13 mouse cellular contexts compared by ENCODE assay signal in genomic region chr6:90709929-90710777, GRCm38 (mm10).
DNase-seq lines count a peak whose midpoint lies in the region; ATAC-seq and TF ChIP-seq lines count a peak whose summit lies in the region.
"Had no signal": no experiment of that assay in that cellular context is flagged by ENCODE, and none has a peak within 500 bp of the region (broad histone marks: within the 10 kb centered on the region; RNA-seq: fewer than 3 reads in every experiment).

No protein-coding gene starts in this region.

- no peak for TF ChIP-seq EP300 in heart, postnatal 0 days (IDR thresholded peaks at IDR 0.05; ENCODE audit: low read depth)

- intact Hi-C loops in heart, postnatal 14 days (cut with DNase I) = no loop called here

- H3K9ac ChIP-seq in heart, postnatal 0 days (replicated peaks; ENCODE audit: low read depth, low read length) = no peak overlapping the region
- H3K9ac ChIP-seq: embryonic facial prominence, embryonic 12.5 days had no signal

- DNase-seq in heart, embryonic 10.5 days (ENCODE audit: low spot score) = peak; percentile 90
- DNase-seq in heart, postnatal 14 days = no peak
- peak; percentile 82 for DNase-seq in c-Kit-negative CD71-positive TER-119-positive erythroid progenitor cells, embryonic 14.5 days (ENCODE audit: low read depth, low spot score)
- peak; percentile 47 for DNase-seq in heart, postnatal 0 days (ENCODE audit: low spot score)
- no peak for DNase-seq in urinary bladder, postnatal 10 days (ENCODE audit: low spot score)
- no peak for DNase-seq in ovary, postnatal 36 days (ENCODE audit: low spot score)
- DNase-seq: layer of hippocampus, adult 9-11 months; lung, adult 2 months had no signal

- ATAC-seq in heart, postnatal 0 days (ENCODE audit: insufficient read depth, low read depth) = peak; percentile 47
- ATAC-seq in megakaryocyte-erythroid progenitor cell, adult 5-6 weeks (replicated peaks; ENCODE audit: low FRiP score, low TSS enrichment, poor library complexity, severe bottlenecking) = peak; percentile 89
- no peak for ATAC-seq in monocyte, adult 5-6 weeks (replicated peaks; ENCODE audit: insufficient number of reproducible peaks, low FRiP score, low TSS enrichment, poor library complexity, severe bottlenecking)
- ATAC-seq: CD4-positive, CD25-positive, alpha-beta regulatory T cell, adult 4 months; midbrain, embryonic 16.5 days had no signal

- peaks cover 91% of the 10 kb centered on the region for H3K4me1 ChIP-seq in heart, embryonic 10.5 days
- peaks cover 95% of the 10 kb centered on the region for H3K4me1 ChIP-seq in heart, postnatal 0 days (ENCODE audit: control insufficient read depth, insufficient read depth)

- no peak overlapping the region for H3K4me3 ChIP-seq in heart, embryonic 10.5 days
- H3K4me3 ChIP-seq in heart, postnatal 0 days (ENCODE audit: low read depth, low read length) = no peak overlapping the region
- H3K4me3 ChIP-seq: embryonic facial prominence, embryonic 12.5 days had no signal

- no peak overlapping the region for H3K4me2 ChIP-seq in heart, postnatal 0 days (ENCODE audit: low read depth, low read length)
- H3K4me2 ChIP-seq: embryonic facial prominence, embryonic 12.5 days had no signal

- no peaks in the 10 kb centered on the region for H3K9me3 ChIP-seq in heart, embryonic 10.5 days
- H3K9me3 ChIP-seq in heart, postnatal 0 days (replicated peaks; ENCODE audit: control insufficient read depth, low read length) = no peaks in the 10 kb centered on the region
- H3K9me3 ChIP-seq: embryonic facial prominence, embryonic 12.5 days had no signal

- no peak for TF ChIP-seq CTCF in heart, postnatal 0 days (IDR thresholded peaks at IDR 0.05; ENCODE audit: low read depth)

- H3K27me3 ChIP-seq in heart, embryonic 10.5 days (ENCODE audit: insufficient read depth, poor library complexity, severe bottlenecking) = no peaks in the 10 kb centered on the region
- no peaks in the 10 kb centered on the region for H3K27me3 ChIP-seq in heart, postnatal 0 days (ENCODE audit: control insufficient read depth, insufficient read depth, low read length)
- H3K27me3 ChIP-seq: embryonic facial prominence, embryonic 12.5 days had no signal

- peak overlapping the region; percentile 53 for H3K27ac ChIP-seq in heart, embryonic 10.5 days
- peak overlapping the region; percentile 58 for H3K27ac ChIP-seq in heart, postnatal 0 days (ENCODE audit: low read depth)
- H3K27ac ChIP-seq: embryonic facial prominence, embryonic 12.5 days had no signal

- 61% methylated on average over 9 of the region's 9 CpGs for WGBS in heart, embryonic 10.5 days
- 43% methylated on average over 9 of the region's 9 CpGs for WGBS in heart, postnatal 0 days

- H3K36me3 ChIP-seq in heart, embryonic 10.5 days = no peaks in the 10 kb centered on the region
- H3K36me3 ChIP-seq in heart, postnatal 0 days (replicated peaks; ENCODE audit: control insufficient read depth, insufficient read depth, low read length) = no peaks in the 10 kb centered on the region; the same call in 1 of the 2 replicates
- H3K36me3 ChIP-seq: embryonic facial prominence, embryonic 12.5 days had no signal

Comparison
In these comparisons a context has a peak if more than half of its experiments do, and no peak if none do; other contexts are left out.
1. DNase-seq: peak in heart, embryonic 10.5 days (single experiment), c-Kit-negative CD71-positive TER-119-positive erythroid progenitor cells, embryonic 14.5 days (single experiment) and heart, postnatal 0 days (single experiment); none in heart, postnatal 14 days (0 of 2), urinary bladder, postnatal 10 days (single experiment) and ovary, postnatal 36 days (single experiment).